Mouse (Mus musculus): ENCODE results near the gene Meltf.

DNA sequence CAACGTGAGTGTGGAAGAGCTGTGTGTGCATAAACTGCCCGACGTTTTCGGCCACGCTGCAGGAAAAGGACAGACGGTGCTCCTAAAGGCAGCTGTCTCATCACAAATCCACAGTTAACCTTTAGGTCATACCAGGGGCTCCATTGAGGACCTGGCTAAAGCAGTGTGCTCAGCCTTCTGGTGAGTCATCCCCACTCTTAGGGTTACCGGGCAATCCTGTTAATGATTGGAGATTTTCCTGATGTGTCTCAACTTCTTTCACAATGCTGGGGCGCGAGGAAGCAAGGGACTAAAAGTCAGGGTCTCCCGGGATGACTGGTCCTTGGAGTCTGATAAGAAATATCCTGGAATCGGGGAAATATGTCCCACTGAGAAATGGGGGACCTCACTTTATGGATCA, 39.2 kb downstream of the Meltf start:
- TF ChIP-seq CTCF (conservative IDR thresholded peaks at IDR 0.05 in 1 of 2, IDR thresholded peaks at IDR 0.05 in 1 of 2; ENCODE audit: low read depth in 2 of 2, low read length in 2 of 2), result no peak
- TF ChIP-seq MAZ (IDR thresholded peaks at IDR 0.05; ENCODE audit: low read depth, low read length), result no peak
- TF ChIP-seq MYC (IDR thresholded peaks at IDR 0.05; ENCODE audit: low read depth, low read length), result no peak
- no peak for TF ChIP-seq POLR2A (IDR thresholded peaks at IDR 0.05; ENCODE audit: low read depth, low read length)
- no peak for TF ChIP-seq USF1 (IDR thresholded peaks at IDR 0.05; ENCODE audit: low read depth, low read length)
- TF ChIP-seq ZNF384 (IDR thresholded peaks at IDR 0.05; ENCODE audit: low read depth, low read length), result no peak
- no peak for TF ChIP-seq TBP (conservative IDR thresholded peaks at IDR 0.05; ENCODE audit: low read depth, low read length)

All from CH12.LX (cell line).